Mouse (Mus musculus) adrenal gland, postnatal 4 days (tissue): ENCODE data around the gene Ero1lb. TPM values are rescaled to one million over a fixed set of nuclear protein-coding genes. Genes with fewer than 3 reads are reported as not detected.
"Not testable (repeated sequence)": the region's sequence is repeated elsewhere in the genome, so short reads cannot be mapped to it uniquely, and the experiment has no call there.

Source experiments
- DNase-seq, 2 experiments: peaks; one replicate each; pipeline ENCODE4 v3.0.0; 2021 to 2022; ENCODE audit warnings: low spot score in 2 of 2, mixed read lengths in 2 of 2
- total RNA-seq, 2 experiments: library from RNA; stranded (reverse); gene quantifications; 2 replicates each; pipeline ENCODE4 v1.2.3; 2021

Gene Ero1lb
- total RNA-seq, 2 experiments from 2014 or later: 11.7 to 14.8 TPM

GRCm38 (mm10) chr13:12569741-12570140 lies 4.1 kb downstream of the Ero1lb start:
- no peak for DNase-seq

DNA sequence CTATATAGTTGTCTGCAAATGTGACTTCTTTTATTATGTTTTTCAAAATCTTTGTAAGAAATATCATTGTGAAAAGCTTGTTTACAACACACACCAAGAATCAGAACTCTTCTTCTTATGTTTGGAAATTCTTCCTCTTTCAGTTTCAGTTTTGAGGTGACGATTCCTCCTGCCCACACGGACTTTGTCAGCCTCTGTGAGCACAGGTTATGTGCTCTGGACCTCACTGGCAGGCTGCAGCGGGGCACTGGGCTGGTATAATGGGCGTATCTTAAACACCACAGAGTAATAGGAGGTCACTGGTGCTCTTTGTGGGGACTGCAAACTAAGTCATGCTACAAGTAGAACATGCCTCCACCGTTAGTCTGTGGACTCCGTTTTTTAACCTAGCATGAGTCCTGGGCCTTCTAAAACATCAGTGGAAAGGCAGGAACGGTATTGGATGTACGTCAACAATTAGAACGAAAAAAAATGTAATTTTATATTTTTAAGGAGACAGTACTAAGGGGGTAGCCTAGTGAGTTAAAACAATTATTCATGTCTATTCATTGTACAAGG lies 9.4 kb downstream of the Ero1lb start:
- no peak for DNase-seq

DNA sequence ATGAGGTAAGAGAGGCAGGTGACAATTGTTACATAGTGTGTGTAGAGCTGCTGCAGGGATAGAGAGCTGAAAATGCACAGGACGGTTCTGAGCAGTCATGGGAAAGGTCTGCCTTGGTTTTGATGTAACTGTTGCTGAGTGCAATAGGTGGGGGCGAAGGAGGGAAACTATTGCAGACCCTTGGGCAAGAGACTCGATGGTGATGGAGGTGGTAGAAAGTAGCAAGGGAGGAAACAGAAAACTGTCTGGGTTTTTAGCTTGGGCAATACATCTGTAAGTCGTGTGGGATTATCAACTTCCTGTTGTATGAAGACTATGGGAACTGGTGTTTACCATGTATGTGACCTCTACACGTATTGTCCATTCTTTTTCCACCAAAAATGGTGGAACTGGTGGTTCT lies 12.5 kb downstream of the Ero1lb start:
- DNase-seq: no peak

DNA sequence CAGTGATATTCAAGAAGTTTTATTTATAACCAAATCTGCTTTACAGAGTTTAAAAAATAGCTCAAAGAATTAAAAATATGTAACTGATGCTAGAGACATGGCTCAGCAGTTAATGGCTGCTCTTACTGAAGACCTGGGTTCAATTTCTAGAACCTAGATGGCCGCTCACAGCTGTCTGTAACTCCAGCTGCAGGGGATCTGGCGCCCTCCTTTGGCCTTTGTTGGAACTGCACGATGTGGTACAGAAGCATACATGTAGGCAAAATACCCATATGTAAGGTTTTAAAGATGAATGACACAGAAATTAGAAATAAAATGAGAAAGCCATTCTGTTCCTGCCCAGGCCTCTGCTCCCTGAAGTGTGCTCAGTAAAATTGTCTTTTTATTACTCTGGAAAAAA lies 23.3 kb downstream of the Ero1lb start:
- DNase-seq: peak in 1 of 2 experiments; percentile 30

GRCm38 (mm10) chr13:12597075-12597474 lies 31.4 kb downstream of the Ero1lb start:
- not testable (repeated sequence) for DNase-seq

GRCm38 (mm10) chr13:12610206-12610605 lies 44.5 kb downstream of the Ero1lb start:
- DNase-seq: not testable (repeated sequence)

- DNase-seq: not testable (repeated sequence)
Measured at GRCm38 (mm10) chr13:12614026-12614425, 48.4 kb downstream of the Ero1lb start.

- not testable (repeated sequence) for DNase-seq
Measured at GRCm38 (mm10) chr13:12614591-12614990, 48.9 kb downstream of the Ero1lb start.

- not testable (repeated sequence) for DNase-seq
Measured at GRCm38 (mm10) chr13:12615014-12615413, 49.3 kb downstream of the Ero1lb start.

- not testable (repeated sequence) for DNase-seq
Measured at GRCm38 (mm10) chr13:12616489-12616888, 50.8 kb downstream of the Ero1lb start.

DNA sequence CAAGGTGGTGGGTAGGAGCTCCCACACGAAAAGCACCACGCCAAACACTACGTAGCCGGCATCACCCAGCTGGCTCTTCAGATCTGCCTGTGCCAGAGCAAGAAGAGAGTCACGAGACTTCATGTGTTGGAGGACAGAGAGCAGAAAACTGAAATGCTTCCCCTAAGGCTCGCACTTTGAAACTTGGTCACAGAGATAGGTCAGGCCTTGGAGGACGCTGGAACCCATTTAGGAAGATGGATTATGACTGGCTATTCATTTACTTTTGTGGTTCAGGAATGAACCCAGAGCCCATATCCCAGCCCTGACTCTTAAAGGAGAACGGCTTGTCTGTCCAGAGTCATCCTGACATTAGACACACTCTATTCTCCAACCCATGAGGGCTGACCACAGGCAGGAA lies 54.1 kb downstream of the Ero1lb start:
- DNase-seq: not testable (repeated sequence)

DNA sequence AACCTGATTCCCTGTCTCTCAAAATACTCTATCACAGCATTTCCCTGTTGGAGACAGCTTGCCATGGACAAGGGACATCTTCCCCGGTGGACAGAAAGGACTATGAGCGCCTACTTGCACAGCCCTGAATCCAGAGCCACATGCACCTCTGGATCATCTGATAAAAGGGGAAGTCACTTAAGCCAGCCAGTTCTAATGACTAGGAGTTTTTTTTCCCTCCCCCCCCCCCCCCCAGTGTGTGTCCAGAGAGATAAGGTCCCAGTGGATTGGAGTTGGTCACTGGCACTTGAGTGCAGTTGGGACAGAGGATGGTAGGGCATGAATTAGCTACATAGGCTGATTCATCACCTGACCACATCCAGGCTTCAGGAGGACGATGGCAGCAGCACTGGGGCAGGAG lies 60.4 kb downstream of the Ero1lb start:
- not testable (repeated sequence) for DNase-seq

- not testable (repeated sequence) for DNase-seq
Measured at GRCm38 (mm10) chr13:12627746-12628145, 62.1 kb downstream of the Ero1lb start.

DNA sequence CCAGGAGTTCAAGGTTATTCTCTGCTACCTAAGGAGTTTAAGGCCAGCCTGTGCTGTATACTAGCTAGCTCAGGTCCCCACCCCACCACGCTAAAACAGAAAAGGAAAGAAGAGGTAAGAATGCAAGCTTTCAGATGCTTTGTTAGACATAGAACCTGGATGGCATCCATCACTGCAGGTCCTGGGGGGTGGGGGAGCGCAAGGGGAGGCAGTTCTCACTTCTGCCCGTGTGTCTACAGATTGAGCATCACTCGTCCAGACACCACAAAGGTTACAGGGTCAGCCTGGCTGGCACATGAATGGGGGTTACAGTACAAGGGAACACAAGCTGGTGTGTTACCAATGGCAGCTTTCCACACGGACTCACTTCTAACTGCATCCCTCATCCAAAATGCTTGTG lies 62.5 kb downstream of the Ero1lb start:
- not testable (repeated sequence) for DNase-seq

- not testable (repeated sequence) for DNase-seq
Measured at GRCm38 (mm10) chr13:12630252-12630651, 64.6 kb downstream of the Ero1lb start.

- DNase-seq: not testable (repeated sequence)
Measured at GRCm38 (mm10) chr13:12634941-12635588, 69.4 kb downstream of the Ero1lb start.

GRCm38 (mm10) chr13:12642795-12643194 lies 77.1 kb downstream of the Ero1lb start:
- DNase-seq: not testable (repeated sequence)

DNA sequence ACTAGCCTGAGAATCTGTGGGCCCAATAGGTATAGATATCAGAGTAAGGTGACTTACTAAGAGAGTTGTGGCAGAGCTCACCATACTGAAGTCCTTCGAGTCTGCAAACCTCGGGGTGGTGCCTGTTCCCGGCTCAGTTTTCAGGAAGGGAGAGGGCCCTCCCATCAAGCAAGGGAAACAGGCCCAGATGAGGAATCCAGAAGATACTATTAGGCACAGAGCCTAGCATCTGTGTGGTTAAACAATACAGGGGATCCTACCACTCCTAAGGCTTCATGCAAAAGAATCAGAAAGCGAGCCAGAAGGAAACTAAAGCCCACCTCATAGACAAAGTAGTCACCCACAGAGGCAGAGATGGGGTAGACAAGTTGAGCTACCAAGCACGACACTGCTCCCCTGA lies 81.0 kb downstream of the Ero1lb start:
- not testable (repeated sequence) for DNase-seq

DNA sequence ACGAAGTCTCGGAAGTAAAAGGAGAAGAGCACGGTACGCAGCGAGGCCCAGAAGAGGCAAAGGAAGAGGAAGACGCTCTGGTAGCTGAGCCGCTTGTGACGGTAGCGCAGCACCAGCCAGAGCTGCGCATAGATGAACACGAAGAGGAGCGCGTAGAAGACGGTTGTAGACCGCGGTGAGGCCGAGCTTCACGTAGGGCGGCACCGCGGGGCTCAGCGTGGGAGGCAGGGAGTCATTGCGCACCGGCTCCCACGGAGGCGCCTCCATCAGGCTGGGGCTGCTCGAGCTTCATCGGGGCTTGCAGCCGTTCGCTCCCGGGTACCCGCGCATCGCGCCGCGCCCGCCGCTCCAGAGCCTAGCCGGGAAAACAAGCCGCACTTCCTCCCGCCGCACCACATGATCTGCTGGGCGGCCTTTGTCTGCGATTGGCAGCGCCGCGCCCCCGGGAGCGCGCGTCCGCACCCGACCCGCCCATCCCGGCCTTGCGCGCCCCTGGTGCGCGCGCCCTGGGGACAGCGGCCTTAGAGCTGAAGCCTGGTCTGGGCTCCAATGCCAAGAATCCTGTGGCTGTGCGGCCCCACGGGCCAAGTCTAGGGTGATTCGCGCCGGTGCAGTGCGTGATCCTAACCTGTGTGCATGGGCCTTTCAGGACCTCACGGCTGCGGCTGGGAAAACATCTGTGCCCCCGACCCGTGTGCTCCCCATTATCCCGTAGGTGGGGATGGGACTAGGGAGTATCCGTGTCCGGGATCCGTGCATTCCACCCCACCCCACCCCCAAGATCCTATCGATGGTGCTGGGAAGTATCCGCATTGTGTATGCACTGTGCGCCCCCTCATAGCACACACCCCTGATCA lies 84.6 kb downstream of the Ero1lb start:
- DNase-seq: peak in 1 of 2 experiments; percentile 58

DNA sequence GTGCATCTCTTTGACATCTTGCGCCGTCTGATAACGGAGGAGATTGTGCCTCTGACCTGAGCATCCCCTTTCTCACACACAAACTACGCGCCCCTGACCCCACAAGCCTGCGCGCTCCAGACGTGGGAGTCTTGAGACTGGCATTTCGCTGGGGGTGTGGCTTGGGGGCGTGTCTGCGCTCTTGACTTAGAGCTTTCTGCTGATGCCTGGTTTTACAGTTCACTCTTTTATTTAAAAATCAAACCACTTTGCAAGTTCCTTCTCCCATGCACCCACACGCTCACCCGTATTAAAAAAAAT lies 85.2 kb downstream of the Ero1lb start:
- DNase-seq: peak in 1 of 2 experiments; percentile 38
